Mouse (Mus musculus) limb, embryonic 13.5 days (tissue): ENCODE results near the gene Rabif. TPM values are rescaled to one million over a fixed set of nuclear protein-coding genes. Genes with fewer than 3 reads are reported as not detected.
"Not testable (repeated sequence)": the region's sequence is repeated elsewhere in the genome, so short reads cannot be mapped to it uniquely, and the experiment has no call there.

ENCODE experiments used
- ATAC-seq: fragments of 200-750 bp; cut with Nextera tagmentation; 2 replicates; pipeline ENCODE4 v1.8.0; 2017; ENCODE audit warnings: low read depth, moderate number of reproducible peaks, moderate TSS enrichment; ENCODE audit not compliant: low FRiP score
- H3K27ac ChIP-seq: fragments of 300-500 bp; sonication (generic); 2 replicates; pipeline ENCODE4 v1.5.1; 2015; ENCODE audit warnings: inconsistent platforms, mild to moderate bottlenecking, moderate library complexity
- H3K27me3 ChIP-seq: fragments of 300-500 bp; sonication (generic); 2 replicates; pipeline ENCODE4 v1.6.1; 2015; ENCODE audit warnings: mild to moderate bottlenecking, inconsistent platforms
- H3K36me3 ChIP-seq: fragments of 300-500 bp; sonication (generic); 2 replicates; pipeline ENCODE4 v1.6.1; 2015; ENCODE audit warnings: inconsistent platforms, mild to moderate bottlenecking, moderate library complexity
- H3K4me1 ChIP-seq: fragments of 300-500 bp; sonication (generic); 2 replicates; pipeline ENCODE4 v1.6.1; 2015; ENCODE audit warnings: inconsistent platforms
- H3K4me2 ChIP-seq: fragments of 300-500 bp; sonication (generic); replicated peaks from 2 replicates; pipeline ENCODE4 v1.6.1; 2015; ENCODE audit warnings: inconsistent platforms, mild to moderate bottlenecking, moderate library complexity
- H3K4me3 ChIP-seq: fragments of 300-500 bp; sonication (generic); 2 replicates; pipeline ENCODE4 v1.5.1; 2015; ENCODE audit warnings: moderate library complexity, mild to moderate bottlenecking, inconsistent platforms
- H3K9ac ChIP-seq: fragments of 300-500 bp; sonication (generic); 2 replicates; pipeline ENCODE4 v1.6.1; 2015; ENCODE audit warnings: mild to moderate bottlenecking, inconsistent platforms
- H3K9me3 ChIP-seq: fragments of 300-500 bp; sonication (generic); 2 replicates; pipeline ENCODE4 v1.6.1; 2016; ENCODE audit warnings: inconsistent platforms
- WGBS: fragments of 180-500 bp; shearing (Covaris S2); methylation state at CpG from one replicate; pipeline ENCODE4 v1.1.7; 2015; 5-methylcytosine and 5-hydroxymethylcytosine counted together
- polyA plus RNA-seq: library from polyadenylated mRNA; unstranded; fragments of >200 nt; fragmentation: Nextera tagmentation; extraction: Ambion mirVana; gene quantifications from 2 replicates; pipeline ENCODE4 v1.2.1, GENCODE M21; 2015

Rabif gene
- 40.1 and 40.8 TPM in 2 replicates for polyA plus RNA-seq

DNA sequence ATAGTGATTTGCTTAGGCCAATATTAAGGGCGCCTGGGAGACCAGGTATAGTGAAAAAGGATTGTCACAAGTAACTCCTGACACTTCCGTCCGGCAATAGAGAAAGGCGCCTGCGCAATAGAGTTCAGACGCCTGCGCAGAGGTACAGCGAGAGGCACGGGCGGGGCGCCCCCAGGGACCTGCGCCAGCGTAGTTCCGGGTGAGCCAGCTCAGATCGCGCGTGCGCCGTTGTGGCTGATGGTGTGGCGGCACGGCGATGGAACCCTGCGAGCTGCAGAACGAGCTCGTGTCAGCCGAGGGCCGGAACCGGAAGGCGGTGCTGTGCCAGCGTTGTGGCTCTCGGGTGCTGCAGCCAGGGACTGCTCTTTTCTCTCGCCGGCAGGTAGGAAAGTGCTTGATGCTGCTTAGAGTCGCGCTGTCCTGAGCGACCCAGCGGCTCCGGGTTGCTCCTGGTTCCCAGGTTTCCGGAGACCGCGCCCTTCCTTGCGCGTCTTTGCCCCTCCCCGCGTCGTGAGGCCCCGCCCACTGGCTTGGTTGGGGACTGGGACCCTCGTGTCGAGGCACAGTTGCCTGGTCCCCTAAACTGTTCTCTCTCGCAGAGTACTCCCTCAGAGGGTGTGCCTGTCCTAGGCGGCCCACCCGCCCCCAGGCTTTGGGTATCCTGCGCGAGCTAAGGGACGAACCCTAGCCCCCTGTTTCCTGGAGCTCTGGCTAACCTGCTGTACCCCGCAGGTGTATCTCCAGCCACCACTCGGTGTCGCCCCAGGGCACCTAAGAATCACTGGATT, at the start of gene Rabif:
Gene Rabif, plus strand, starts transcription at position 221 of the 788 bp plus-strand sequence.
- Histone ChIP-seq H3K4me2 (peak within 1 kb of the TSS; percentile 74), H3K9ac (peak within 1 kb of the TSS; percentile 71), H3K27ac (peak within 1 kb of the TSS; percentile 87), H3K4me1 (peaks cover 18% of the 10 kb centered on the region), H3K36me3 (peaks cover 28% of the 10 kb centered on the region), H3K9me3 (no peaks in the 10 kb centered on the region), H3K27me3 (no peaks in the 10 kb centered on the region), H3K4me3 (peak within 1 kb of the TSS; percentile 75)
- ATAC-seq: peak; percentile 98
- under 1% methylated on average over 58 of the region's 58 CpGs for WGBS

- H3K9me3 ChIP-seq: no peaks in the 10 kb centered on the region
- WGBS: 88% methylated on average over 2 of the region's 2 CpGs
- no peaks in the 10 kb centered on the region for H3K4me1 ChIP-seq
- H3K27me3 ChIP-seq: no peaks in the 10 kb centered on the region
- H3K4me3 ChIP-seq: no peak overlapping the region
- no peak overlapping the region for H3K27ac ChIP-seq
- ATAC-seq: no peak
- H3K4me2 ChIP-seq: no peak overlapping the region
- no peaks in the 10 kb centered on the region for H3K36me3 ChIP-seq
- no peak overlapping the region for H3K9ac ChIP-seq
Measured at GRCm38 (mm10) chr1:134445418-134445817, 49.0 kb upstream of the Rabif start.

DNA sequence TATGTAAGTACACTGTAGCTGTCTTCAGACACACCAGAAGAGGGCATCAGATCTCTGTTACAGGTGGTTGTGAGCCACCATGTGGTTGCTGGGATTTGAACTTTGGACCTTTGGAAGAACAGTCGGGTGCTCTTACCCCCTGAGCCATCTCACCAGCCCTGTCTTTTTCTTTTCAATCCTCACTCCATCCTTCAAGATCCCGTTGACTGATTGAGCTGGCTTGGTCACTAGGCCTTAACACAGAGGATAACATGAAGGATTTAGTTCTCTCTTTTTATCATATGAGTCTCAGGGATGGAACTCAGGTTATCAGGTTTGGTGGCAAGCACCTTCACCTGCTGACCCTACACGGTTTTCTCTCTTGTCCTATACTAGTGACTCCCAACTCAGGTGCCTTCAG, 45.9 kb upstream of the Rabif start:
- not testable (repeated sequence) for H3K36me3 ChIP-seq, H3K4me3 ChIP-seq, H3K9ac ChIP-seq, H3K27ac ChIP-seq, H3K9me3 ChIP-seq, H3K27me3 ChIP-seq, H3K4me1 ChIP-seq, H3K4me2 ChIP-seq, ATAC-seq
- 70% methylated on average over 3 of the region's 3 CpGs for WGBS

DNA sequence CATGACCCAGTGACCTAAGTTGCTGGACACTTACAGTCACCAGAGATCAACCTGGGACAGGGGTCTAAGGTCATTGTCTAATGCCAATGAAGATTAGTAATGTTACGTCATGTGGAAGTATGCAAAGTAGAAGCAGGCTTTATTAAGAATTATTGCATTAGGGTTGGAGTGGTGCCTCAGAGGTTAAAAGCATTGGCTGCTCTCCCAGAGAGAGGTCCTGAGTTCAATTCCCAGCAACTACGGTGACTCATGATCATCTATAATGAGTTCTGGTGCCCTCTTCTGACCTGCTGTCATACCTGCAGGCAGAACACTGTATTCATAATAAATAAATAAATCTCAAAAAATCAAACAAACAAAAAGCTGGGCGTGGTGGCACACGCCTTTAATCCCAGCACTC, 44.2 kb upstream of the Rabif start:
- ATAC-seq: no peak
- 83% methylated on average over 4 of the region's 4 CpGs for WGBS
- H3K9me3 ChIP-seq: no peaks in the 10 kb centered on the region
- no peak overlapping the region for H3K27ac ChIP-seq
- H3K27me3 ChIP-seq: no peaks in the 10 kb centered on the region
- H3K9ac ChIP-seq: no peak overlapping the region
- peaks cover 4% of the 10 kb centered on the region; the same call in 1 of the 2 replicates for H3K4me1 ChIP-seq
- H3K36me3 ChIP-seq: no peaks in the 10 kb centered on the region
- H3K4me2 ChIP-seq: no peak overlapping the region
- H3K4me3 ChIP-seq: no peak overlapping the region

- Histone ChIP-seq H3K27me3 (no peaks in the 10 kb centered on the region), H3K9me3 (no peaks in the 10 kb centered on the region), H3K4me1 (peaks cover 4% of the 10 kb centered on the region), H3K9ac (no peak overlapping the region), H3K4me3 (no peak overlapping the region), H3K4me2 (no peak overlapping the region), H3K36me3 (no peaks in the 10 kb centered on the region), H3K27ac (no peak overlapping the region)
- WGBS: 54% methylated on average over 3 of the region's 3 CpGs
- no peak for ATAC-seq
Measured at GRCm38 (mm10) chr1:134450986-134451385, 43.5 kb upstream of the Rabif start.

- H3K36me3 ChIP-seq: peaks cover 19% of the 10 kb centered on the region
- WGBS: 1% methylated on average over 59 of the region's 61 CpGs
- ATAC-seq: peak; percentile 92
- H3K9ac ChIP-seq: peak within 1 kb of the TSS; percentile 96
- H3K27ac ChIP-seq: peak within 1 kb of the TSS; percentile 75
- H3K4me1 ChIP-seq: peaks cover 17% of the 10 kb centered on the region
- no peaks in the 10 kb centered on the region for H3K27me3 ChIP-seq
- peak within 1 kb of the TSS; percentile 80 for H3K4me2 ChIP-seq
- H3K9me3 ChIP-seq: no peaks in the 10 kb centered on the region
- peak within 1 kb of the TSS; percentile 99 for H3K4me3 ChIP-seq
Measured at GRCm38 (mm10) chr1:134454904-134455824, 39.3 kb upstream of the Rabif start, which contains the start of gene Klhl12. TSS of gene Klhl12 (plus strand) at chr1:134455531.

DNA sequence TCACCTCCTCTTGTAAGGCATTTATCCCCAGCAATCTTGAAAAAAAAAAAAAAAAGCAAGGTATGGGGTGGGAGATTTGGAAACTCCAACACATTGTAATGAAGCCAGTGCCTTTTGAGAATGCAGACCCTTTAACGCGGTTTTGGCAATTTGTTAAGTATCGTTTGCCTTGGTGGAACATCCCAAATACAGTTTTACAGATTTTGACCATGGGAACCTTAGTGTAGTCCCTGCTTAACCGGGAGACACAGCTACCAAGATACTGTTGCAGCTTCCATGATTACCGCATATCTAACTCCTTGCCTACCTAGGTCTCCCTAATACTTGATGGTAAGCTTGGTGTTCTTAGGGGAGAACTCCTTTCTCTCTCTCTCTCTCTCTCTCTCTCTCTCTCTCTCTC, 38.4 kb upstream of the Rabif start:
- Histone ChIP-seq H3K36me3 (peaks cover 28% of the 10 kb centered on the region), H3K4me2 (peak overlapping the region; percentile 80), H3K4me1 (peaks cover 17% of the 10 kb centered on the region), H3K27me3 (no peaks in the 10 kb centered on the region), H3K4me3 (peak overlapping the region; percentile 99), H3K9ac (peak overlapping the region; percentile 96), H3K27ac (no peak overlapping the region), H3K9me3 (no peaks in the 10 kb centered on the region)
- 17% methylated on average over 5 of the region's 5 CpGs for WGBS
- no peak for ATAC-seq

DNA sequence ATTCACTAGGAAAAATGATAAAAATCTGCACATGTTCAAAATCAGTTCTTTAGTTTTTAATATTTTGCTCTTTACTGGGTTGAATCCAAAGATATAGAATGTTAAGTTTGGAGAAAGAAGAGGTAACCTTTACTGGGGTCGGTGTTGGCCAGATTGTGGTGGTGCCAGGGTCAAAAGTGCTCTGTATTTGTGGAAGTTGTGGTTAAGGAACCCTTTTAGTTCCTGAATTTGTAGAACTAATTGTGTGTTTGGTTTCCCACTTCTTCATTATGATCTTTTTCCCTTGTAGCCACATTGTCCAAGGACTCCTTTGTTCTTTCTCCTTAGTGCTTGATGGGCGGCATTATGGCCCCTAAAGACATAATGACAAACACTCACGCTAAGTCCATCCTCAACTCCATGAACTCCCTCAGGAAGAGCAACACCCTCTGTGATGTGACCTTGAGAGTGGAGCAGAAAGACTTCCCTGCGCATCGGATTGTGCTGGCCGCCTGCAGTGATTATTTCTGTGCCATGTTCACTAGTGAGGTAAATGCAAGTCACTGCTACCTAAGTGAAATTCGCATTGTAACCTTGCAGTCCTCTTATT, 36.2 kb upstream of the Rabif start:
- no peaks in the 10 kb centered on the region for H3K9me3 ChIP-seq
- peaks cover 48% of the 10 kb centered on the region for H3K36me3 ChIP-seq
- ATAC-seq: no peak
- H3K9ac ChIP-seq: no peak overlapping the region
- peaks cover 17% of the 10 kb centered on the region for H3K4me1 ChIP-seq
- H3K4me3 ChIP-seq: no peak overlapping the region
- no peaks in the 10 kb centered on the region for H3K27me3 ChIP-seq
- no peak overlapping the region for H3K4me2 ChIP-seq
- no peak overlapping the region for H3K27ac ChIP-seq
- 94% methylated on average over 7 of the region's 7 CpGs for WGBS

DNA sequence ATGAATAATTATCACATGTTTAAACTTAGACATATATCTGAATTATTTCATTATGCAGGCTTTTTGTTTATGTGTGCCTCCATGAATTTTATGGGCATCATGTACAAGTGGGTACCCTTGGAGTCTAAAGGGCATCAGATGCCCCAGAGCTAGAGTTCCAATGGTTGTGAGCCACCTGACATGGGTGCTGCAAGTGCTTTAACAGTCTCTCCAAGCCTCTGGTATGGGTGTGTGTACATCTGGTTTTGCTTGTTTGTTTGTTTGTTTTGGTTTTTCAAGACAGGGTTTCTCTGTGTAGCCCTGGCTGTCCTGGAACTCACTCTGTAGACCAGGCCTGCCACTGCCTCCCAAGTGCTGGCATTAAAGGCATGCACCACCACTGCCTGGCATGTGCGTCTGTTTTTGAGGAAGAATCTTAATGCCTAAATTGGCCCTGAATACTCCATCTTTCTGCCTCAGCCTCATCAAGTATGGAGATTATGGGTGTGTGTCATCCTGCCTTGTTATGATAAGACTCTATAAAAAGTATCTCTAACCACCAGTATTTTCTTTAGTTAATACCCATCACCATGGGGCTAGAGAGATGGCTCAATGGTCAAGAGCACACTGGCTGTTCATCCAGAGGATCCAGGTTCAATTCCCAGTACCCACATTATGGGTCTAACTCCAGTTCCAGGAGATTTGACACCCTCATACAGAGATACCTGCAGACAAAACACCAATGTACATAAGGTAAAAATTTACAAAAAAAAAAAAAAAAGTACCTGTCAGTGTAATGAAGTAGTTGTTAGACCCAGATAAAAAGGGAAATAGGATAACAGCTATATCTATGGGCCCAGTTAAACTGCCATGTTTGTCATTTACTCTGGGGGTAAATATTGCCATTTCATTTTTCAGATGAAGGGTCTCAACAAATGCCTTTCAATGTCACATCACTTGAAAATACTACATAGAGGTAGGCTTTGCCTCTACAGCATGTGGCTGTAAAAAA, 33.9 kb upstream of the Rabif start:
- H3K27ac ChIP-seq: no peak overlapping the region
- no peak overlapping the region for H3K4me3 ChIP-seq
- no peak overlapping the region for H3K9ac ChIP-seq
- H3K27me3 ChIP-seq: no peaks in the 10 kb centered on the region
- ATAC-seq: no peak
- peaks cover 66% of the 10 kb centered on the region for H3K36me3 ChIP-seq
- H3K4me2 ChIP-seq: no peak overlapping the region
- peaks cover 13% of the 10 kb centered on the region for H3K4me1 ChIP-seq
- H3K9me3 ChIP-seq: no peaks in the 10 kb centered on the region
- WGBS: 94% methylated on average over 1 of the region's 1 CpGs

DNA sequence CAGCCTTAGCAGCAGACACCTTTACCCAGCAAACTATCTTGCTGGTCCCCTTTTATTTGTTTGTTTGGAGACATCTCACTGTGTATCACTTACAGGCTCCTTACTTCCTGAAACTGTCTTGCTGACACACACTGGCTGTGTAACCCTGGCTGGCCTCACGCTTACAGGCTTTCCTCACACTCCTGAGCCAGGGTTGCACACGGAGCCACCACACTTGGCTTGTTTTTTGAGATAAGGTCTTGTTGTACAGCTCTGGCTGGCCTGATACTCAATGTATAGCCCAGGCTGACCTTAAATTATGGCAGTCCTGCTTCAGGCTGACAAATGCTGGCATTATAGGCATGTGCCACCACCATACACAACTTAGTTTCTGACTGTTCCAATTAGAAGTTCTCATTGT, 9.8 kb upstream of the Rabif start:
- no peak overlapping the region for H3K9ac ChIP-seq
- no peaks in the 10 kb centered on the region for H3K27me3 ChIP-seq
- peaks cover 82% of the 10 kb centered on the region for H3K36me3 ChIP-seq
- H3K4me2 ChIP-seq: no peak overlapping the region
- no peaks in the 10 kb centered on the region for H3K4me1 ChIP-seq
- 90% methylated on average over 2 of the region's 2 CpGs for WGBS
- H3K27ac ChIP-seq: no peak overlapping the region
- no peaks in the 10 kb centered on the region for H3K9me3 ChIP-seq
- ATAC-seq: no peak
- no peak overlapping the region for H3K4me3 ChIP-seq
